Mouse (Mus musculus): ENCODE measurements at regions not wholly inside any gene's neighbourhood (a gene's known extent, or its start where the extent isn't known, plus 50 kb on each side); places are given as distances from the start of the nearest gene placed in this dataset.

- H3K4me1 ChIP-seq (ENCODE audit: control insufficient read depth, insufficient read depth, low read length): no peaks in the 10 kb centered on the region
- H3K27me3 ChIP-seq (ENCODE audit: control insufficient read depth, insufficient read depth, low read length): no peaks in the 10 kb centered on the region
- H3K36me3 ChIP-seq (ENCODE audit: control insufficient read depth, insufficient read depth, low read length): no peaks in the 10 kb centered on the region
- H3K27ac ChIP-seq (replicated peaks; ENCODE audit: low read depth, low read length): no peak overlapping the region
- H3K4me2 ChIP-seq (ENCODE audit: low read length): no peak overlapping the region
- H3K4me3 ChIP-seq (replicated peaks; ENCODE audit: low read depth, low read length): no peak overlapping the region
- ATAC-seq (ENCODE audit: low FRiP score, low TSS enrichment): no peak
- DNase-seq: no peak
- 85% methylated on average over 2 of the region's 2 CpGs for WGBS
- no peak overlapping the region for H3K9ac ChIP-seq (replicated peaks; ENCODE audit: low read length)
- H3K9me3 ChIP-seq (ENCODE audit: control insufficient read depth, low read length): no peaks in the 10 kb centered on the region
These were observed 50.6 kb upstream of the Mark1 start for GRCm38 (mm10) chr1:185049980-185050379.
